Mouse (Mus musculus) CH12.LX (cell line): ENCODE results near the gene Edil3.

Experiments
- CHD1 ChIP-seq: IDR thresholded peaks from 2 replicates; pipeline ENCODE4 v1.6.1; 2012; ENCODE audit warnings: low read depth, low read length, improper control_type of control experiment, inconsistent platforms
- CTCF ChIP-seq, 2 experiments: IDR thresholded peaks in 1 of 2; conservative IDR thresholded peaks in 1 of 2; 2 replicates each; pipeline ENCODE4 v1.5.1; 2011 to 2012; ENCODE audit warnings: low read depth in 2 of 2, low read length in 2 of 2, improper control_type of control experiment in 1 of 2, inconsistent platforms in 1 of 2, mild to moderate bottlenecking in 1 of 2, moderate library complexity in 1 of 2
- EP300 ChIP-seq: IDR thresholded peaks from 2 replicates; pipeline ENCODE4 v1.6.1; 2011; ENCODE audit warnings: low read length, improper control_type of control experiment
- ETS1 ChIP-seq: conservative IDR thresholded peaks from 2 replicates; pipeline ENCODE4 v1.6.1; 2012; ENCODE audit warnings: low read depth, mild to moderate bottlenecking, inconsistent platforms, low read length, improper control_type of control experiment, moderate library complexity
- POLR2A ChIP-seq: IDR thresholded peaks from 2 replicates; pipeline ENCODE4 v1.6.1; 2011; ENCODE audit warnings: low read depth, mild to moderate bottlenecking, improper control_type of control experiment, low read length
- RCOR1 ChIP-seq: conservative IDR thresholded peaks from 2 replicates; pipeline ENCODE4 v1.6.1; 2012; ENCODE audit warnings: low read depth, mild to moderate bottlenecking, inconsistent platforms, low read length, improper control_type of control experiment
- TCF12 ChIP-seq: IDR thresholded peaks from 2 replicates; pipeline ENCODE4 v1.6.1; 2014; ENCODE audit warnings: low read depth, mild to moderate bottlenecking, inconsistent platforms, low read length, improper control_type of control experiment
- ZC3H11A ChIP-seq: IDR thresholded peaks from 2 replicates; pipeline ENCODE4 v1.6.1; 2012; ENCODE audit warnings: low read depth, mild to moderate bottlenecking, inconsistent platforms, low read length, improper control_type of control experiment
- ZMIZ1 ChIP-seq: IDR thresholded peaks from 2 replicates; pipeline ENCODE4 v1.6.1; 2012; ENCODE audit warnings: low read depth, mild to moderate bottlenecking, inconsistent platforms, low read length, improper control_type of control experiment

GRCm38 (mm10) chr13:89175154-89175553 is 353.9 kb downstream of the Edil3 start:
- TF ChIP-seq ZC3H11A (no peak), ETS1 (no peak), EP300 (no peak), CTCF (conservative IDR thresholded peaks at IDR 0.05 in 1 of 2, IDR thresholded peaks at IDR 0.05 in 1 of 2; ENCODE audit: low read depth in 2 of 2, low read length in 2 of 2) (no peak), POLR2A (no peak), RCOR1 (no peak), CHD1 (no peak), ZMIZ1 (no peak), TCF12 (no peak)
